Mouse (Mus musculus): ENCODE measurements around the gene Myo9a.

GRCm38 (mm10) chr9:59748969-59749368 is 1.7 kb upstream of the Myo9a start:
- no peak for TF ChIP-seq CTCF (IDR thresholded peaks at IDR 0.05; ENCODE audit: control insufficient read depth, insufficient read depth, low read length)
- TF ChIP-seq POLR2A (IDR thresholded peaks at IDR 0.05; ENCODE audit: borderline replicate concordance, control insufficient read depth, low read depth, low read length) = no peak

Data from bone marrow, adult 2 months (tissue).